Mouse (Mus musculus) retina, postnatal 7 days (tissue): ENCODE data around the gene Pex14.
A peak's percentile ranks its signal among the peaks of the same experiment; 100 is the strongest.

ENCODE experiments used
- DNase-seq: peaks from one replicate; pipeline ENCODE4 v3.0.0-alpha.2; 2012; ENCODE audit warnings: low read depth, low spot score

The Pex14 gene

GRCm38 (mm10) chr4:148923414-148923813, 176.3 kb downstream of the Pex14 start:
- DNase-seq: no peak

DNA sequence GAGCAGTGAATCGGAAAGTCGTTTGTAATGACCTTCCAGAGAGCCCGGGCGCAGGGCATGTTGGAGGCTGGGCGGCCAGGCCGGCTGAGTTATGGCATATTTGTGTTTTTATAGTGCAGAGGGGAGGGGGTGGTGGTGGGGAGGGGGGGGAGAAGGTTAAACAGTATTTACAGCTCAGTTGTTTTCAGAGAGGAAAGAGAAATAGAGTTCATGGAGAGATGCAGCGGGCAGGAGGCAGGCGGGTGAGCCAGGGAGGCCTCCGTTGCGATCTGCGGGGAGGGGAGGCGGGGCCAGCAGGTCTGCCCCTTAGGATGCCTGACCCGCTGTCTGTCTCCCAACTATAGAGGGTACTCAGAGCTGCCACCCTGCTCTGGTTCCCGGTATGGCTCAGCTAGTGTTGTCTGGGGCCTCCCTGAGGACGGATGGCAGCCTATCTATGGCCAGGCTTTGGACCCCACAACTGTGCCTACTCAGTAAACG, 177.4 kb downstream of the Pex14 start:
- no peak for DNase-seq

DNA sequence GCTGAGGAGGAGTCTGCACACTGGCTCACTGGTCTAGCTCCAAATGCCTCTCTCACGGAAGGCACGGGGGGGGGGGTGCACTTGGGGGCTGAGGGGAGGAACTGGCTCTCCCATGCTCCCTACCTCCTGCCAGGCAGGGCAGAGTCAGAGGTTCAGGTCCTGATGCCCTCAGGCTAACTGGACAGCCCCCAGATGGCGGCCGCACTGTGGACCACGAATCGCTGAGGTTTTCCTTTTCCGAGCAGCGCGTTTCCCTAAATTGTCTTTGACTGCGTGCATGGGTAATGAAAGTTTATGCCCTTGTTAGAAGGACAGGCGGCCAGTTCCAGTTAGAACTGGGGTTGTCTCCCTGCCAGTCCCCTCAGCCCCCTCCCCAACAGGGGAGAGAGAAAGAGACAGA, 179.1 kb downstream of the Pex14 start:
- no peak for DNase-seq

- no peak for DNase-seq
Observed at GRCm38 (mm10) chr4:148918707-148919447, 180.8 kb downstream of the Pex14 start.

DNA sequence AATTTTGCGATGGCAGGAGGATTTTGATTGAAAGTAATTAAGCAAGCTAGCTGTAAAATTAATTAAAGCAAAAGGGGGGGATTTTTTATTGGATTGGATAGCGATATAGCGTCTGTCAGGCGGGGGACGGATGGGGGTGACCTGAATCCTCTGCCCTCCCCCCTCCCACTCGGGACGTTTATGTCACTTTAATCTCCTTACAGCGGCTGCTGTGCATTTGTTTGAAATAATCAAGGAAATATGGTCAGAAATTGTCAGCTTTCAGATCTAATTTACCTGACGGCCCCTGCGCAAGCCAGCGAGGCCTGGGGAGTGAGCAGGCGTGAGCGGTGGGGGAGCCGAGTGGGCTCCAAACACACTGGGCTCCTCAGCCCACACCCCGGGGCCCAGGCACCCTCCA, 183.8 kb downstream of the Pex14 start:
- peak; percentile 60 for DNase-seq

DNA sequence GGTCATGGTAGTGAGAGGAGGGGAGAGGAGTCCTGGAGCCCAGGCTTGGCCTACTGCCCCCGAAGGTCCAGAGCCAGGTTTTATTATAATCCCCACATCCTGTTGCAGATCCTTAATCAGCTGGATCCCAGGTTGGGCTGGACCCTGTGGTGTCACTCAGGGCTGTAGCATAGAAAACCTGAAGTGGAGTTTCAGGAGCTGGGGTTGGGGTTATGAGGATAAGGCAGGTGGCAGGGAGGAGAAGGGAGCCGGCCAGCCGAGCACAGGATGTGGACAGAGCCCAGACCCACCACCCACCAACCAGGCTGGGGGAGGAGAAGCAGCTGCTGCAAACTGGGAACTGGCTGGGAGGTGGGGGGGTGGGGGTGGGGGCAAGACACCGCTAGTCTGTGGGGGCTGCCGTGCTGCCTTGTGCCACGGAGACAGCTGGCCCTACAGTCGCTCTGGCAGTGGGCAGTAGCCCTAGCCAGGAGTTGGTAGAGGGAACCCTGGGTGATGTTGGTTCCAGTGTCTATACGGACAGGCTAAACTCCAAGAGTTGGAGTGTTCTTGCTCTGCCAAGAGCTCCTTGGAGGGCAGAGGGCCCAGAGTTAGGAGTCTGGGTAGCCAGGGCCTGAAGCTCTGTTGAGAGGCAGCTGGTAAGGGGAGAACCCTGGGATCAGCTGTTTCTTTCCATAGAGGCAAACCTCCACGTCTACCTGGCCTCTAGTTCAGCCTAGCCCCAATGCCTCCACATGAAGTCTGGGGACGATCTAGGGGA, 184.6 kb downstream of the Pex14 start:
- peak; percentile 91 for DNase-seq

- DNase-seq: no peak
Observed at GRCm38 (mm10) chr4:148912826-148913590, 186.7 kb downstream of the Pex14 start.

DNA sequence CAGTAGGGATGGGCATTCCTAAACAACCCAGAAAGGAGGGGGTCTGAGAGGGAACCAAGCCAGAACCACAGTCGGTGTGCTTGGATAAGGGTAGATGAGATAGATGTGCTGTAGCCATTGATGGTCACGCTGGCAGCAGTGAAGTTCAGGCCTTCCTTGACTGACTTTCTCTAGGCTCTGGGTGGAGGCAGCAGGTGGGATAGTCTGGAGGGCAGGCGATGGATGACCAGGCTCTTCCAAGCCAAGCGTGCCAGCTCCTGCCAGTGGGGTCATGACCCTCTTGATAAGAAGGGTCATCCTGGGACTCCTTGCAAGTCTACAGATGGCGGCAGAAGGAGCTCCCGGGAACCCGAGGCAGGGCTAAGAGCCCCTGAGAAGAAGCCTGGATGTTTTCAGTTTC, 187.5 kb downstream of the Pex14 start:
- DNase-seq: no peak
